Mouse (Mus musculus) embryonic fibroblast, embryonic 13.5 days (primary cell): ENCODE measurements at regions not wholly inside any gene's neighbourhood (a gene's known extent, or its start where the extent isn't known, plus 50 kb on each side); places are given as distances from the start of the nearest gene placed in this dataset.

Experiments
- CTCF ChIP-seq: IDR thresholded peaks from 2 replicates; pipeline ENCODE4 v1.5.1; 2011; ENCODE audit warnings: mild to moderate bottlenecking, control low read depth, low read length, moderate library complexity, borderline replicate concordance; ENCODE audit not compliant: insufficient read depth
- POLR2A ChIP-seq: IDR thresholded peaks from 2 replicates; pipeline ENCODE4 v1.6.1; 2011; ENCODE audit warnings: low read depth, mild to moderate bottlenecking, control low read depth, low read length, moderate library complexity

- TF ChIP-seq CTCF (no peak), POLR2A (no peak)
These were observed 188.4 kb upstream of the Gimd1 start for GRCm38 (mm10) chr3:132441226-132441625.
